Mouse (Mus musculus) T-helper 2 cell (primary cell): Measurements from ENCODE around the gene Zcwpw1.
"Not testable (repeated sequence)": the region's sequence is repeated elsewhere in the genome, so short reads cannot be mapped to it uniquely, and the experiment has no call there.

Experiments used
- in situ Hi-C: fragments of 300-600 bp; cut with MboI, MseI; formaldehyde crosslinking; loops from one replicate; pipeline ENCODE4 v1.15.1; 2025; ENCODE audit warnings: high pct_unique_total_duplicates

The Zcwpw1 gene

GRCm38 (mm10) chr5:137830238-137830637 lies 42.6 kb downstream of the Zcwpw1 start:
- in situ Hi-C loops, result no loop called here

- in situ Hi-C loops, result no loop called here
These were observed 43.5 kb downstream of the Zcwpw1 start for GRCm38 (mm10) chr5:137831106-137831505.

- in situ Hi-C loops, result no loop called here
These were observed 43.9 kb downstream of the Zcwpw1 start for GRCm38 (mm10) chr5:137831506-137831905.

- in situ Hi-C loops, result no loop called here
These were observed 45.9 kb downstream of the Zcwpw1 start for GRCm38 (mm10) chr5:137833500-137833899.

- in situ Hi-C loops, result not testable (repeated sequence)
These were observed 48.4 kb downstream of the Zcwpw1 start, which contains the start of gene Pilra for GRCm38 (mm10) chr5:137835966-137836520. Gene Pilra, minus strand, starts transcription at chr5:137836281.

- in situ Hi-C loops, result no loop called here
These were observed 49.0 kb downstream of the Zcwpw1 start for GRCm38 (mm10) chr5:137836611-137837010.

- in situ Hi-C loops, result not testable (repeated sequence)
These were observed 49.5 kb downstream of the Zcwpw1 start for GRCm38 (mm10) chr5:137837110-137837509.

GRCm38 (mm10) chr5:137850313-137850712 lies 62.7 kb downstream of the Zcwpw1 start:
- in situ Hi-C loops, result not testable (repeated sequence)

- in situ Hi-C loops, result not testable (repeated sequence)
These were observed 67.3 kb downstream of the Zcwpw1 start for GRCm38 (mm10) chr5:137854907-137855306.

GRCm38 (mm10) chr5:137856870-137857269 lies 69.3 kb downstream of the Zcwpw1 start:
- in situ Hi-C loops, result not testable (repeated sequence)

- in situ Hi-C loops, result not testable (repeated sequence)
These were observed 70.5 kb downstream of the Zcwpw1 start, which contains the start of gene Pilrb1 for GRCm38 (mm10) chr5:137857960-137858710. Gene Pilrb1, minus strand, starts transcription at chr5:137858106.

- in situ Hi-C loops, result not testable (repeated sequence)
These were observed 76.4 kb downstream of the Zcwpw1 start for GRCm38 (mm10) chr5:137864008-137864407.

GRCm38 (mm10) chr5:137868600-137868999 lies 81.0 kb downstream of the Zcwpw1 start:
- in situ Hi-C loops, result not testable (repeated sequence)

GRCm38 (mm10) chr5:137871644-137872380 lies 84.2 kb downstream of the Zcwpw1 start, which contains the start of gene Pilrb2:
Gene Pilrb2, minus strand, starts transcription at chr5:137871815.
- in situ Hi-C loops, result loop anchor here (5.0 kb wide), 1 partner anchor 75 kb away; no protein-coding TSS in a partner anchor
